Mouse (Mus musculus) kidney, adult 2 months (tissue): ENCODE measurements around the gene Atp1b3.

ENCODE experiments used
- CTCF ChIP-seq: fragments of 200-500 bp; conservative IDR thresholded peaks from 2 replicates; pipeline ENCODE4 v1.5.1; 2011; ENCODE audit warnings: low read depth, mild to moderate bottlenecking, control low read depth, low read length, moderate library complexity, mixed read lengths; ENCODE audit not compliant: insufficient read depth, insufficient read length
- POLR2A ChIP-seq: fragments of 200-500 bp; IDR thresholded peaks from one replicate; pipeline ENCODE4 v1.6.1; 2011; ENCODE audit warnings: low read depth, low read length, control low read depth

GRCm38 (mm10) chr9:96404312-96404711 lies 40.1 kb upstream of the Atp1b3 start:
- TF ChIP-seq POLR2A (no peak), CTCF (no peak)
